Mouse (Mus musculus) hematopoietic stem cell, adult 5-6 weeks (primary cell): ENCODE data around the gene Qser1. TPM values are rescaled to one million over a fixed set of nuclear protein-coding genes. Genes with fewer than 3 reads are reported as not detected.
"Not testable (repeated sequence)": the region's sequence is repeated elsewhere in the genome, so short reads cannot be mapped to it uniquely, and the experiment has no call there.

ENCODE experiments used
- ATAC-seq, 2 experiments: fragments of 125-278 bp in 1 of 2; replicated peaks in 1 of 2; 2 replicates each; pipeline ENCODE4 v1.8.0; 2016 to 2017; ENCODE audit warnings: inconsistent platforms in 2 of 2, mild to moderate bottlenecking in 2 of 2, moderate number of reproducible peaks in 2 of 2, low read depth in 1 of 2, moderate TSS enrichment in 1 of 2; ENCODE audit not compliant: low FRiP score in 2 of 2, poor library complexity in 2 of 2, severe bottlenecking in 2 of 2, insufficient read depth in 1 of 2, low TSS enrichment in 1 of 2
- total RNA-seq: library from RNA; stranded (forward); fragments of 172-1452, 232-1000 nt; gene quantifications from 2 replicates; pipeline ENCODE4 v1.2.3, GENCODE M21; 2017

Qser1 gene
- total RNA-seq, 1 experiment from 2014 or later, result 13.9 TPM

DNA sequence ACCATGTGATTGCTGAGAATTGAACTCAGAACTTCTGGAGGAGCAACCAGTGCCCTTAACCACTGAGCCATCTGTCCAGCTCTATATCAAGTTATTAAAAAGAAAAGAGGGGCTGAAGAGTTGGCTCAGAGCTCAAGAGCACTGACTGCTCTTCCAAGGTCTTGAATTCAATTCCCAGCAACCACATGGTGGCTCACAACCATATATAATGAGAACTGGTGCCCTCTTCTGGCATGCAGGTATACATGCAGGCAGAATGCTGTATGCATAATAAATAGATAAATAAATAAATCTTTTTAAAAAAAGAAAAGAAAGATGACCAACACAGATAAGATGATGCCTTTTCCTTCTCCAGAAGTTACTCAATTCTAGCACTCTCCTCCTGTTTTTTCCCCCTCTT lies 24.4 kb upstream of the Qser1 start:
- no peak for ATAC-seq

DNA sequence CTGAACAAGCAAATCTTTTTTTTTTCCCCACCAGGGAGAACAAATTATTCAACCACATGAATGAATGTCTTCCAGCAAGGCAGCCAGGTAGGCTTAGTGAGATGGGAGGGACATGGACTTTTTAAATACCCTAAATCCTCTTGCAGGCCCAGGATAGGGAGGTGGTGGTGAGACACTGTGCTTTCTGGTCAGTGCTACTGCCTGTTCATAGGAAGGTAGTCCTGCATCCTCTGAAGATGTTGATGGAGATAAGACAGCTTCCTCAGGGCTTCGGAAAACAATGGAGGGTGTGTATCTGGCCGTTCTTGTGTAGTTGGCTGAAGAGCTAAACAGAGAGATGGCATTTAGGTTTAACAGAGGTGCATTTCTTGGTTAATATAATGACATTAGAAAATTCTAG lies 15.9 kb upstream of the Qser1 start:
- ATAC-seq, result no peak

- no peak for ATAC-seq
Observed at GRCm38 (mm10) chr2:104826191-104826590, 9.6 kb upstream of the Qser1 start.

- ATAC-seq, result not testable (repeated sequence)
Observed at GRCm38 (mm10) chr2:104818763-104819162, 2.2 kb upstream of the Qser1 start.

DNA sequence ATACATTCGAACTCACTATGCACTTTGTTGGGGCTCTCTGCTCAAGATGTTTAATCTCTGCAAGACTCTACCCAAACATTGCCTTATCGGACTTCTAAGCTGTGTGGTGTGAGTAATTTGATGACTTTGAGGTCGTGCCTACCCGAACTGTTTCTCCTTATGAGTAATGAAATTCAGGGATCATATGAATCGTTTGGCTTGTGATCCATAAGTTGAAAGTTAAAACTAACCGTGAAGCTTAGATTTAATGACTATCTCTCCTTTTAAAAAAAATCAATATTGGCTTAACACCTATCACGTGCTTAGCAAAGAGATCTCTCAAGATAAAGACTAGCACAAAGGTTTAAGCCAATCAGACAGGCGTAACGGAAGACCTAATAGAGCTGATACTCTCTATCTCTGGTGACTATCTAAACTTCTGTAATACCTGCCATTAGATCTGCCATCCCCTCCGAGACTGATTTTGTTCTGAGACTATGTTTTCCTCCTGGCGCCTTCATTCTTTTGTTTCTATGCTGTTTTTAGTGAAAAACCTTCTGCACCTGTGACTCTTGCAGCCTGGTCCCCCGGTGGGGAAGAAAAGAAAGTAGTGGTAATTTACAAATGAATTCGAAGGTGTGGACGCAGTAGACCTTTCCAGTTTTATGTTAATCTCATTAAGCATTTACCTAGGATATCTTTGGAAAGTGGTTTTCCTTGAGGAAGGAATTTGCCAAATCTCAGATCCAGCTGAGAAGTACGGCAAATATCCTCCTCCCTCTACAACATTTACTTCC lies 1.2 kb upstream of the Qser1 start:
- no peak for ATAC-seq

DNA sequence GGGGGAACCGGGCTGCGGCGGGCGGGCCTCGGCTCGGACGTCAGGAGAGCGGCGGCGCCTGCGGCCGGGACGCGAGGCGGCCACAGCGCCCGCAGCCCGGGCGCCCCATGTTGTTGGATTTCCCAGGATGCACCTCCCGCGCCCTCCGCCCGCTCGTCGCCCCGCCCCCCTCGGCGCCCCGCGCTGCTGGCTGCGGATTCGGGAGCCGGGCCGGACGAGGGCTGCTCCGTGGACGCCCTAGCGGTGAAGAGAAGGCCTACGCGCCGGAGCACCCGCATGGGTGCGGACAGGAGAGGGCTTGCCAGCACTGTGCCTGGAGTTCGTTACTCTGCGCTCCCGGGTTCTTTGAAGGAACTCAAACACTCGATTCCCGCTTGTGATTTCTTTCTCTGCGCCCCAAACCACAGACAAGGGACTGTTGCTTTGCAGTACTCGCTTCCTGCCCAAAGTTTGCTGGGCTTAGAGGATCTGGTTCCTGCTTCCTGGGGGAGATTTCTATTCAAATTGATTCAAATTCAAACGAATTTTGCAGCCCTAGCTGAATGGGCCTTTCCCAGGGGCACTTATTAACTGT lies 393 bp upstream of the Qser1 start:
- ATAC-seq, result peak; percentile 88 to 89

- peak; percentile 15 to 19; a peak in 2 of 4 replicates for ATAC-seq
Observed at GRCm38 (mm10) chr2:104815561-104816370, 794 bp downstream of the Qser1 start.

DNA sequence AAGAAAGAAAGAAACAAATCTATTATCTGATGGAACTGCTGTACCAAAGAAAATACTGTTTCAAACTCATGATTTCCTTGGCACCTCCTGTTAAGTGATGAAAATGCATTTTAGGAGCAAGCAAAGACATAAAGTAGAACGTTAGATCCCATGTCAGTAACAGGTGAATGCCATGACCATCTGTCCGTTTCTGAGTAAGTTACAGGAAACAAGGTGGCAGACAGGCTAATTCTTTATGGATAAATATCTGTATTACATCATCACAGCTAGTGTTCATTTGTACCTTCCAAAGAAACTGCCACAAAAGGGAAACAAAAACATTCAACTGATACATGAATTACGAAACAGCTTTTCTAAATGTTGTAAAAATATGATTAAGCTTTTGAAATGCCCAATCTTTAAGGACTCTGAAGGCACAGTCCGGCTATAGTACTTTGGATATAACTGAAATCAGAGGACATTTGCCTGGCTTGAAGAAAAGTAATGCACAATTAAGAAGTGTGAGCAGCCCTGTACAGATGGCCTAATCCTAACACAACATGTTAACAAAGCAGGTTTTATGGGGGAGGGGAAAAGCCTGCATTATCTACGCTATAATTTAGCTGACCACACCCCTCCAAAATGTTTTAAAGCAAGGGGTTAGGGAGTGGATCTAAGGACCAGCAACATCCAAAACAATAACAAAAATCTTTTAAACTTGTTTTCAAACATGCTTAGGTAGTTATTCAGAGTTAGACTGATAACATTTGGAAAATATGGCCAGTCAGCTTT lies 2.2 kb downstream of the Qser1 start:
- no peak for ATAC-seq

DNA sequence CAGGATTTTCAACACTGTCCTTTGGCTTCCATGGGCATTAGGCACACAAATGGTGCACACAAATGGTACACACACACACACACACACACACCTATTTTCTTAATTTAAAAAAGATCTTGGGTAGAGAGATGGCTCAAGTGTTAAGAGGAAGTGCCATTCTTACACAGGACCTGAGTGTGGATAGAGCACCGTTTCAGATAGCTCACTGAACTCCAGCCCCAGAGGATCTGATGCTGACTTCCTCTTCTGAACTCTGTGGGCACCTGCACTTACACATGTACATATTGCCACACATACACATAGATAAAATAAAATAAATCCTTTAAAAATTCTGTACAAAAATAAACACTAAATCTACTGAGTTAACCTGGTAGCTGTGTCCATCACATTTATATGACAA lies 11.1 kb downstream of the Qser1 start:
- peak; percentile 82 to 84 for ATAC-seq

DNA sequence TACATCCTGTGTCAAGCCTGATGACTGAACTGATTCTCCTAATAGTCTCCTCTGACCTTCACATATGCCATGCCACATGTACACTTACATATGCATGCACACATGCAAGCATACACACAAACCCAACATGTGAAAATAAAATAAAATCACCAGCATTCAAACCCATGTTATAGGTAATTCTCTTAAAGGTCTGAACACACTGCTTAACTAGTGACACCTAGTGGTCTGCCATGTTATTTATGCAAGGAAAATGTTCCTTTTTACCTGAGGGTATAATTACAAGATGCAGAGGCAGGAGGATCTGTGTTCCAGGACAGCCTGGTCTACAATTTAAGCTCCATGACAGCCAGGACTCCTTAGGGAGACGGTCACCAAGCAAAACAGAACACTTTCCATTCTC lies 41.8 kb downstream of the Qser1 start:
- peak in 1 of 2 experiments; percentile 46; a peak in 2 of 4 replicates for ATAC-seq

- no peak for ATAC-seq
Observed at GRCm38 (mm10) chr2:104768697-104769096, 47.9 kb downstream of the Qser1 start.

DNA sequence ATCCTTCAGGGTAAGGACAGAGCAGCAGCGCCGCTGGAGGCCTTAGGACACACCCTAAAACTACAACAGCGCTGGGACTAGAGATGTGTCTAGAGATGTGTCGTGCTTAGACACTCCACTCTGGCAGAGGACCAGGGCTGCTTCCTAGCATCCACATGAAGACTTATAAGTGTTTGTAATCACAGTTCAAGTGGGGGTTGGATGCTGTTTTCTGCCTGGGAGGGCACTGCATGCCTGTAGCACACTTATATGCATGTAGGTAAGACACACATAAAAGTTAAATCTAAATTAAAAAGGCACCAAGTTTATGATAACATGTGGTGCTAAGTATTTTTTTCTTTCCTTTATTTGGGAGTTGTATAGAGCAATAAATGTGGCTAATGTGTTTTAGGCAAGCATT lies 52.5 kb downstream of the Qser1 start:
- no peak for ATAC-seq

GRCm38 (mm10) chr2:104763134-104763703 lies 53.3 kb downstream of the Qser1 start:
- ATAC-seq, result no peak

DNA sequence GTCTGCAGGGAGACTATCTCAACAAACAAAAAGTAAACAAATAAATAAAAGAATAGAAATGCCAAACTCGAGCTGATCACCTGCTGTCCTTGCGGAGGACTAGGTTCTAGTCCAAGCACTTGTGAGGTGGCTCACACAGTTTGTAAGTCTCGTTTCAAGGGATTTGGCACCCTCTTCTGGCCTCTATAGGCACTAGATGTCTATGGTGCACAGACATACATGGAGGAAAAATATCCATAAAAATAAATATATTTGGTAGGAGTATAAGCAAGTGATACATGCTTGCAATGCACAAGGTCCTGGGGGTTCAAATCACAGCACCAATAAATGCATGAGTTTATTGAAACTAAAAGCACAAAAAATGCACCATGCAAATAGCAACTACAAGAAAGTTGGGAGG lies 65.9 kb downstream of the Qser1 start:
- peak in 1 of 2 experiments; percentile 39; a peak in 1 of 4 replicates for ATAC-seq

GRCm38 (mm10) chr2:104748652-104749183 lies 67.8 kb downstream of the Qser1 start:
- ATAC-seq, result no peak

DNA sequence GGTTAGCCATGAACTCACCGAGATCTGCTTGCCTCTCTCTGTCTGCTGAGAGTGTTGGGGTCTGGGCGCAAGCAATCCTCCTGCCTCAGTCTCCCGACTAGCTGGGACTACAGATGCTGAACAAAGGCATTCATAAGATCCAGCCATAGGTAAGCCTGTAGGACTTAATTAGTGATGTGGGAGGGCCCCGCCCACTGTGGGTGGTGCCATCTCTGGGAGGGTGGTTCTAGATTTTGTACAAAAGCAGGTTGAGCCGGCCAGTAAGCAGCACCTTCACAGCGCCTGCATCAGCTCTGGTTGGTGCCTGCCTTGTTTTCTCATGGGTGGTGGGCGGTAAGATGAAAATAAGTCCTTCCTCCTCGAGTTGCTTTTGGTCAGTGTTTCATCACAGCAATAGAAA lies 70.3 kb downstream of the Qser1 start:
- ATAC-seq, result no peak

- no peak for ATAC-seq
Observed at GRCm38 (mm10) chr2:104743971-104744370, 72.6 kb downstream of the Qser1 start.
